Mouse (Mus musculus) heart, embryonic 10.5 days (tissue): ENCODE measurements around the gene Tgm2. TPM values are rescaled to one million over a fixed set of nuclear protein-coding genes. Genes with fewer than 3 reads are reported as not detected.
A peak's percentile ranks its signal among the peaks of the same experiment; 100 is the strongest.

Source experiments
- DNase-seq: peaks from one replicate; pipeline ENCODE4 v3.0.0-alpha.2; 2017; ENCODE audit warnings: low spot score
- H3K27ac ChIP-seq: fragments of 300-500 bp; sonication (generic); 2 replicates; pipeline ENCODE4 v1.5.1; 2016; ENCODE audit warnings: mild to moderate bottlenecking
- H3K27me3 ChIP-seq: fragments of 300-500 bp; sonication (generic); 2 replicates; pipeline ENCODE4 v1.6.1; 2016; ENCODE audit warnings: mild to moderate bottlenecking; ENCODE audit not compliant: poor library complexity, insufficient read depth, severe bottlenecking
- H3K36me3 ChIP-seq: fragments of 300-500 bp; sonication (generic); 2 replicates; pipeline ENCODE4 v1.6.1; 2016; ENCODE audit warnings: mild to moderate bottlenecking, moderate library complexity
- H3K4me1 ChIP-seq: fragments of 300-500 bp; sonication (generic); 2 replicates; pipeline ENCODE4 v1.6.1; 2016; ENCODE audit warnings: mild to moderate bottlenecking
- H3K4me3 ChIP-seq: fragments of 300-500 bp; sonication (generic); 2 replicates; pipeline ENCODE4 v1.5.1; 2016; ENCODE audit warnings: mild to moderate bottlenecking, moderate library complexity
- H3K9me3 ChIP-seq: fragments of 300-500 bp; sonication (generic); 2 replicates; pipeline ENCODE4 v1.6.1; 2016; ENCODE audit warnings: mild to moderate bottlenecking, moderate library complexity
- polyA plus RNA-seq: library from polyadenylated mRNA; unstranded; fragments of >200 nt; fragmentation: Nextera tagmentation; extraction: Ambion mirVana; gene quantifications from 2 replicates; pipeline ENCODE4 v1.2.1, GENCODE M21; 2016

Tgm2 gene
- polyA plus RNA-seq, 1 experiment from 2014 or later = 134 TPM

GRCm38 (mm10) chr2:158066456-158066855, 79.8 kb downstream of the Tgm2 start:
- H3K27me3 ChIP-seq = no peaks in the 10 kb centered on the region
- DNase-seq = no peak
- peaks cover 43% of the 10 kb centered on the region for H3K36me3 ChIP-seq
- peak overlapping the region; percentile 5 for H3K4me3 ChIP-seq
- H3K4me1 ChIP-seq = peaks cover 51% of the 10 kb centered on the region
- H3K27ac ChIP-seq = peak overlapping the region; percentile 84
- no peaks in the 10 kb centered on the region for H3K9me3 ChIP-seq

Other genes starting within 250 kb of the Tgm2 start
- 0.09 TPM in 1 of 2 replicates, not detected in the other for gene Vstm2l, start 231.8 kb downstream of the Tgm2 start, polyA plus RNA-seq
- gene Tti1, start 118.0 kb downstream of the Tgm2 start, polyA plus RNA-seq = 30.5 and 35.1 TPM in 2 replicates
- gene Rprd1b, start 117.9 kb downstream of the Tgm2 start, polyA plus RNA-seq = 36.9 and 42.1 TPM in 2 replicates
- gene D630003M21Rik, start 82.8 kb upstream of the Tgm2 start, polyA plus RNA-seq = 0.73 and 0.91 TPM in 2 replicates
- not detected in 2 replicates for gene Bpi, start 111.7 kb upstream of the Tgm2 start, polyA plus RNA-seq
- gene Lbp, start 160.1 kb upstream of the Tgm2 start, polyA plus RNA-seq = 5.4 and 5.5 TPM in 2 replicates
- 1.7 and 6.7 TPM in 2 replicates for gene Snhg11, start 229.2 kb upstream of the Tgm2 start, polyA plus RNA-seq